Mouse (Mus musculus) embryonic facial prominence, embryonic 10.5 days (tissue): ENCODE data around the gene Cep72. TPM values are rescaled to one million over a fixed set of nuclear protein-coding genes. Genes with fewer than 3 reads are reported as not detected.

Source experiments
- DNase-seq: peaks from one replicate; pipeline ENCODE4 v3.0.0-alpha.2; 2017; ENCODE audit warnings: low spot score
- H3K27ac ChIP-seq: fragments of 300-500 bp; sonication (generic); replicated peaks from 2 replicates; pipeline ENCODE4 v1.5.1; 2016; ENCODE audit warnings: mild to moderate bottlenecking
- H3K27me3 ChIP-seq: fragments of 300-500 bp; sonication (generic); replicated peaks from 2 replicates; pipeline ENCODE4 v1.6.1; 2016; ENCODE audit warnings: low read depth, mild to moderate bottlenecking; ENCODE audit not compliant: poor library complexity, severe bottlenecking
- H3K36me3 ChIP-seq: fragments of 300-500 bp; sonication (generic); replicated peaks from 2 replicates; pipeline ENCODE4 v1.6.1; 2016; ENCODE audit warnings: mild to moderate bottlenecking, moderate library complexity
- H3K4me1 ChIP-seq: fragments of 300-500 bp; sonication (generic); 2 replicates; pipeline ENCODE4 v1.6.1; 2016
- H3K4me3 ChIP-seq: fragments of 300-500 bp; sonication (generic); 2 replicates; pipeline ENCODE4 v1.5.1; 2016; ENCODE audit warnings: mild to moderate bottlenecking, moderate library complexity
- H3K9me3 ChIP-seq: fragments of 300-500 bp; sonication (generic); 2 replicates; pipeline ENCODE4 v1.6.1; 2016; ENCODE audit warnings: mild to moderate bottlenecking
- WGBS: fragments of 180-500 bp; shearing (Covaris S2); methylation state at CpG from one replicate; pipeline ENCODE4 v1.1.7; 2016; 5-methylcytosine and 5-hydroxymethylcytosine counted together
- polyA plus RNA-seq: library from polyadenylated mRNA; unstranded; fragments of >200 nt; fragmentation: Nextera tagmentation; extraction: Ambion mirVana; gene quantifications from 2 replicates; pipeline ENCODE4 v1.2.1, GENCODE M21; 2016

Cep72 gene
- polyA plus RNA-seq, 1 experiment from 2014 or later: 25.0 TPM

DNA sequence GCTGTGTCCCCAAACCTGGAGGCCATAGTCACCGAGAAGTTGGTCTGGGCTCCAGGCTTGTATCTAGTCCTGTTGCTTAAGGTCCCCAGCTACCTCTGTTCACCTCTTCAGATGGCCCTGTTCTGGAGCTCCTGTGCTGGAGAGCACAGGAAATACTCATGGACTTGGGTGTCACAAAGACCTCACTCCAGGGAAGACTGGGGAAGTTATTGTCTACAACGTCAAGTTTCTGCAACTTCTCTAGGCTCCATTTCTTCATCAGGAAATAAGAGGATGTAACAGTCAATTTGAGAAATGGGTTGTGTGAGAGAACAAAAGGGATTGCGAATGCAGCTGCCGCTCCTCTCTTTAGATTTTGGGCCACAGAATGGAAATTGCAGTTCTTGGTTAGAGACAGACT, 65.6 kb downstream of the Cep72 start:
- peaks cover 3% of the 10 kb centered on the region; the same call in 1 of the 2 replicates for H3K27me3 ChIP-seq
- WGBS: 94% methylated on average over 4 of the region's 4 CpGs
- H3K27ac ChIP-seq: no peak overlapping the region
- no peaks in the 10 kb centered on the region for H3K4me1 ChIP-seq
- no peaks in the 10 kb centered on the region for H3K36me3 ChIP-seq
- no peak overlapping the region for H3K4me3 ChIP-seq
- H3K9me3 ChIP-seq: no peaks in the 10 kb centered on the region
- DNase-seq: no peak

DNA sequence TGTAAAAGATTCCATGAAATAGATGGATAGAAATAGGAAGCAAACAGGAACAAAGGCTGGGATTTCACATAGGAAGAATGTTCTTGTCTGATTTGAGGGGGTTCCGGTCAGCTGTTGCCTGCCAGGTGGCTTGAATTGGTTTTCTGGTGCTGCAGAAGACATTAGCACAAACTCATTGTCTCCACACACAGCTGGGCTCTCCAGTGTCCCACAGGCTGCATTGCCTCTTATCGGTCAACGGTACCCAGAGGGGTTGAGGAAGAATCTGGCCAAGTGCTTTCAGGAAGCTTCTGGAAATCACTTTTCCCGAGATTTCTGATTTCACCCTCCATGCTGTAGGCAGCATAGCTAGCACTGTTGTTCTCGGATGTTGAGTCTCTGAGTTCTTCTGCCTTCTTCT, 70.8 kb downstream of the Cep72 start:
- Histone ChIP-seq H3K9me3 (no peaks in the 10 kb centered on the region), H3K27ac (no peak overlapping the region), H3K27me3 (no peaks in the 10 kb centered on the region), H3K36me3 (no peaks in the 10 kb centered on the region), H3K4me1 (no peaks in the 10 kb centered on the region), H3K4me3 (no peak overlapping the region)
- WGBS: 84% methylated on average over 5 of the region's 5 CpGs
- no peak for DNase-seq

DNA sequence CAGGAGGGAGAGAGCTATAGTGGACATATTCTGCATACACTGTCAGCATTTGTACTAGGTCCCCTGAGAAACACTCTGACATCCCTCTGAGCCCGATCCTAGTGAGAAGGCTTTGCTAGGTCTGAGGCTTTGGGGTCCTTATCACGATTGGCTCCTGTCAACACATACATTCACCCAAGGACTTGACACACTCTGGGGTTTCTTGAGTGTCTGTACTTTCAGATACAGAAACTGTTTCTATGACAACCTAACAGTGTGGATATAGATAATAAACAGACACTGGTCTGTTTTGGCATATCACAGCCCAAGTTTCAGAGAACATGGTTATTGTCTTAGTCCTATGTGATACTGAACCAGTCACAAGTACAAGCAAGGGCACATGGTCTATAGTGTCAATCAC, 71.3 kb downstream of the Cep72 start:
- WGBS: 79% methylated on average over 2 of the region's 2 CpGs

DNA sequence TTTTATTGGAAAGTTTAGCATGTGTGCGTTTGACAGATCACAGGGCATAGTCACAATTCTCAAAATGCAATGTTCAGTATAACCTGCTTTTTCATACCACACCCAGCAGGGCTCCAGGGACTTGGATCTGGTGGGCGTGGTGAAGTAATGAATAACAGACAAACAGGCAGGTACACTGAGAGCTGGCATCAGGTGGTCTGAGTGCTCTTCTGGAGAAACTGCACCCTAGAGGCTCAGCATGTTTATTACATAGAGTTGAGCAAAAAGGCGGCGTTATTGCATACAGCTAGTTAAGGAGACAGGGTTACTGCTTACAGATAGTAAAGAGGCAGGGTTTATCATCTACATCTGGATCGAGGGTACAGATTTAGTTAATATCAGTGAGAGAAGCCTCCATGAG, 71.8 kb downstream of the Cep72 start:
- no peaks in the 10 kb centered on the region for H3K4me1 ChIP-seq
- WGBS: 80% methylated on average over 5 of the region's 5 CpGs
- DNase-seq: no peak
- no peak overlapping the region for H3K4me3 ChIP-seq
- H3K9me3 ChIP-seq: no peaks in the 10 kb centered on the region
- H3K27ac ChIP-seq: no peak overlapping the region
- no peaks in the 10 kb centered on the region for H3K36me3 ChIP-seq
- H3K27me3 ChIP-seq: no peaks in the 10 kb centered on the region

More for the DNA sequence above, 71.3 kb downstream of the Cep72 start:
- no peak for DNase-seq
- Histone ChIP-seq H3K27ac (no peak overlapping the region), H3K27me3 (no peaks in the 10 kb centered on the region), H3K4me3 (no peak overlapping the region), H3K36me3 (no peaks in the 10 kb centered on the region), H3K9me3 (no peaks in the 10 kb centered on the region), H3K4me1 (no peaks in the 10 kb centered on the region)

Other genes with a start within 250 kb of the Cep72 start
- gene Nkd2, start 214.7 kb downstream of the Cep72 start, polyA plus RNA-seq: 20.8 and 26.2 TPM in 2 replicates
- 72.2 and 73.7 TPM in 2 replicates for gene Trip13, start 124.5 kb downstream of the Cep72 start, polyA plus RNA-seq
- 50.6 and 57.3 TPM in 2 replicates for gene Brd9, start 124.5 kb downstream of the Cep72 start, polyA plus RNA-seq
- not detected in 2 replicates for gene Zdhhc11, start 98.4 kb downstream of the Cep72 start, polyA plus RNA-seq
- 0.59 and 0.64 TPM in 2 replicates for gene Tppp, start 52.9 kb downstream of the Cep72 start, polyA plus RNA-seq
- 0.02 TPM in 1 of 2 replicates, not detected in the other for gene Slc9a3, start 59.2 kb upstream of the Cep72 start, polyA plus RNA-seq
- 77.4 and 82.2 TPM in 2 replicates for gene Exoc3, start 146.4 kb upstream of the Cep72 start, polyA plus RNA-seq
- 1.1 and 1.5 TPM in 2 replicates for gene Ahrr, start 230.0 kb upstream of the Cep72 start, polyA plus RNA-seq